Mouse (Mus musculus) testis, adult 2 months (tissue): ENCODE data around the gene Lbhd1. TPM values are rescaled to one million over a fixed set of nuclear protein-coding genes. Genes with fewer than 3 reads are reported as not detected.
"Not testable (repeated sequence)": the region's sequence is repeated elsewhere in the genome, so short reads cannot be mapped to it uniquely, and the experiment has no call there.

Experiments used
- H3K27ac ChIP-seq: fragments of 200-500 bp; 2 replicates; pipeline ENCODE4 v1.5.1; 2012; ENCODE audit warnings: low read depth, low read length; ENCODE audit not compliant: control insufficient read depth, insufficient read depth
- H3K27me3 ChIP-seq: fragments of 200-500 bp; 2 replicates; pipeline ENCODE4 v1.6.1; 2012; ENCODE audit warnings: mild to moderate bottlenecking, low read length, moderate library complexity; ENCODE audit not compliant: control insufficient read depth, insufficient read depth
- H3K36me3 ChIP-seq: fragments of 200-500 bp; 2 replicates; pipeline ENCODE4 v1.6.1; 2012; ENCODE audit warnings: mild to moderate bottlenecking, low read length; ENCODE audit not compliant: control insufficient read depth, insufficient read depth
- H3K4me1 ChIP-seq: fragments of 200-500 bp; 2 replicates; pipeline ENCODE4 v1.6.1; 2012; ENCODE audit warnings: low read length; ENCODE audit not compliant: control insufficient read depth, insufficient read depth
- H3K4me3 ChIP-seq: fragments of 200-500 bp; 2 replicates; pipeline ENCODE4 v1.5.1; 2012; ENCODE audit warnings: low read depth, mild to moderate bottlenecking, low read length, moderate library complexity, mixed read lengths; ENCODE audit not compliant: control insufficient read depth
- CTCF ChIP-seq: fragments of 200-500 bp; IDR thresholded peaks from 2 replicates; pipeline ENCODE4 v1.5.1; 2012; ENCODE audit warnings: low read depth, mild to moderate bottlenecking, inconsistent platforms, low read length, moderate library complexity; ENCODE audit not compliant: control insufficient read depth, insufficient read depth, insufficient replicate concordance
- POLR2A ChIP-seq: fragments of 200-500 bp; IDR thresholded peaks from 2 replicates; pipeline ENCODE4 v1.6.1; 2012; ENCODE audit warnings: low read depth, mild to moderate bottlenecking, inconsistent platforms, low read length, moderate library complexity; ENCODE audit not compliant: control insufficient read depth
- polyA plus RNA-seq: library from polyadenylated mRNA; depleted of rRNA; stranded (reverse); fragments of >200 nt; gene quantifications from 2 replicates; pipeline ENCODE4 v1.2.3, GENCODE M21; 2012

Gene Lbhd1
- polyA plus RNA-seq, 1 experiment, result 1.9 TPM

DNA sequence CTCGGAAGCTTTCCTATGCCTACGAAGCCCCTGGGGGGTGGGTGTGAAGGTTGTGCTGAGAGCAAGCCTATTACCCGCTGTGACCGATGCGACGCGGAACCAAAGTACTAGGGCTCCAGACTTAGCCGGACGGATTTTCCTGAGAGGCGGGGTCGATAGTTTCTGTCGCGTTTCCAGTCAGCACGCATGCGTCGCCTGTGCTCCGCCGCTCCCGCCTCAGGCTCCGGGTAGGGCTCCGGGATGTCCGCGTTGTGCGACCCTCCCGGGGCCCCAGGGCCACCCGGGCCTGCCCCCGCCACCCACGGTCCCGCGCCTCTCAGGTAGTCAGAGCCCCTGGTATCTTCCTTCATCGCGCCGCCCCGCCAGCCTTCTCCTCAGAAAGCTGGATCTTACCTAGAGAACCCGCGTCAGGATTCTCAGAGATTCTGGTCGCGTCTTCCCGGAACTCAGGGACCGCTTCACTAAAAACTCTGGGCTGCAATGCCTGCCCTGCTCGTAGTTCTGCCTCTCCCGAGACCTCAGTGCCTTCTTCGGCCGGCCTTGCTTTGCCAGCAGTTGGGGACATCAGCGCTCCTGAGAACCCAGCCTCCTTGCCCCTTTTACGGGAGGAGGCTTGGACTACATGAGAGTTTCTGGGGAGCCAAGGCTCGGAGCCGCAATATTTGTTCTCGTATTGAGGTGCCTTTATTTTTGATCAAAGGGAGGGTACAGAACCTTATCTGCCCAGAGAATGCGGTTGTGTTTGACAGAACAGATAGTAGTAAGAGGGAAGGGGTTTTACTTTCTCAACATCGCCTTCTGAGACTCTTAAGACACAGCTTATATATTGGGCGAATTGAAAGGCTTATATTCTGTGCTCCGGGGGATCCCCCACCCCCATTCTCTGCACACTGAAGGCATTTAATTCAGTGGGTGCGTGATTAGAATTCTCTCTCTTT, 9.6 kb downstream of the Lbhd1 start, which contains the start of gene Ints5:
Gene Ints5, plus strand, starts transcription at position 177 of the 938 bp plus-strand sequence.
- Histone ChIP-seq H3K4me1 (peaks cover 16% of the 10 kb centered on the region), H3K27me3 (no peaks in the 10 kb centered on the region), H3K4me3 (peak within 1 kb of the TSS; percentile 76), H3K36me3 (no peaks in the 10 kb centered on the region), H3K27ac (peak within 1 kb of the TSS; percentile 73)
- TF ChIP-seq CTCF, result no peak
- TF ChIP-seq POLR2A, result peak; percentile 92

DNA sequence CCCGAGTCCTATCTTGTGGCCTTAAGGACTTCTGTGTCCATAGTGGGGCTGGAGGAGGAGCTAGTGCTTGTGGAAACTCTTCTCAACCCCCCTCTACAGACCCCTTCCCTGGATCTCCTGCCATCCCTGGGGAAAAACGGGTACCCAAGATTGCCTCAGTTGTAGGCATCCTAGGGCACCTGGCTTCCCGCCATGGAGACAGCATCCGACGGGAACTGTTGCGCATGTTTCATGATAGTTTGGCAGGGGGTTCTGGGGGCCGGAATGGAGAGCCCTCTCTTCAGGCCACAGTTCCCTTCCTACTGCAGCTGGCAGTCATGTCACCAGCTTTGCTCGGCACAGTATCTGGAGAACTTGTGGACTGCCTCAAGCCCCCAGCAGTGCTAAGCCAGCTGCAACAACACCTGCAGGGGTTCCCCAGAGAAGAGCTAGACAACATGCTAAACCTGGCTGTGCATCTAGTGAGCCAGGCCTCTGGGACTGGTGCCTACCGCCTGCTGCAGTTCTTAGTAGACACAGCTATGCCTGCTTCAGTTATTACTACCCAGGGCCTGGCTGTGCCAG, 11.9 kb downstream of the Lbhd1 start:
- no peaks in the 10 kb centered on the region for H3K27me3 ChIP-seq
- TF ChIP-seq POLR2A, result no peak
- no peak for TF ChIP-seq CTCF
- H3K4me3 ChIP-seq, result no peak overlapping the region
- H3K27ac ChIP-seq, result no peak overlapping the region
- H3K4me1 ChIP-seq, result peaks cover 16% of the 10 kb centered on the region
- no peaks in the 10 kb centered on the region for H3K36me3 ChIP-seq

DNA sequence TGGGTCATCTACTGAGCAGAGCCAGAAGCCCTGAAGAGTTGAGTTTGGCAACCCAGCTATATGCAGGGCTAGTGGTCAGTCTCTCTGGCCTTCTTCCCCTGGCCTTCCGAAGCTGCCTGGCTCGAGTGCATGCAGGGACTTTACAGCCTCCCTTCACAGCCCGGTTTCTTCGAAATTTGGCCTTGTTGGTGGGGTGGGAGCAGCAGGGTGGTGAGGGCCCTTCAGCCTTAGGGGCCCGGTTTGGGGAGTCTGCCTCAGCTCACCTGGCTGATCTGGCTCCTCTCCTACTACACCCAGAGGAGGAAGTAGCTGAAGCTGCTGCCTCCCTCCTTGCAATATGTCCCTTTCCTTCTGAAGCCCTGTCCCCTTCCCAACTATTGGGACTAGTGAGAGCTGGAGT, 12.7 kb downstream of the Lbhd1 start:
- H3K27ac ChIP-seq, result not testable (repeated sequence)

DNA sequence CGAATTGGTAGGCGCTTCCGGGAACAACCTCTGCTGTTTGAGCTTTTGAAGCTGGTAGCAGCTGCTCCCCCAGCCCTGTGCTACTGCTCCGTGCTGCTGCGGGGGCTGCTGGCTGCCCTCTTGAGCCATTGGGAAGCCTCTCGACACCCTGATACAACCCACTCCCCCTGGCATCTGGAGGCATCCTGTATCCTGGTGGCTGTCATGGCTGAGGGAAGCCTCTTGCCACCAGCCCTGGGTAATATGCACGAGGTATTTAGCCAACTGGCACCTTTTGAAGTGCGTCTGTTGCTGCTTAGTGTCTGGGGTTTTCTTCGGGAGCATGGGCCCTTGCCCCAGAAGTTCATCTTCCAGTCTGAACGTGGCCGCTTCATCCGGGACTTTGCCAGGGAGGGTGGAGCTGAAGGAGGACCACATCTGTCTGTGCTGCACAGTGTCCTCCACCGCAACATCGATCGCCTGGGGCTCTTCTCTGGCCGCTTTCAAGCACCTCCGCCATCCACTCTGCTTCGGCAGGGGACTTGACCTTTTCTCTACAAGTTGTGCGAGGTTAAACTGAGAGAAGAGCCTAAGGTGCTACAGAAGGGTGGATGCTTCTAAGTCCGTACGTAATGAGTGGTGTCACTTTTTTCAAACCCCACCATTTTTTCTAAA, 13.8 kb downstream of the Lbhd1 start:
- H3K27me3 ChIP-seq, H3K36me3 ChIP-seq: not testable (repeated sequence)
- H3K27ac ChIP-seq, result peak overlapping the region; percentile 78
- H3K4me1 ChIP-seq, result peaks cover 16% of the 10 kb centered on the region
- peak overlapping the region; percentile 92 for H3K4me3 ChIP-seq

More for the DNA sequence above, 12.7 kb downstream of the Lbhd1 start:
- Histone ChIP-seq H3K4me1 (peaks cover 16% of the 10 kb centered on the region), H3K4me3 (peak overlapping the region; percentile 92; the same call in 1 of the 2 replicates)
- H3K27me3 ChIP-seq, H3K36me3 ChIP-seq: not testable (repeated sequence)

GRCm38 (mm10) chr19:8897865-8898495, 14.4 kb downstream of the Lbhd1 start, which contains the start of gene Ganab:
Gene Ganab (plus strand): TSS chr19:8898071.
- peak; percentile 93 for TF ChIP-seq POLR2A
- TF ChIP-seq CTCF, result no peak
- Histone ChIP-seq H3K27me3 (no peaks in the 10 kb centered on the region), H3K4me1 (peaks cover 14% of the 10 kb centered on the region), H3K36me3 (peaks cover 2% of the 10 kb centered on the region), H3K4me3 (peak within 1 kb of the TSS; percentile 92), H3K27ac (peak within 1 kb of the TSS; percentile 80)

- TF ChIP-seq CTCF, result no peak
- no peak for TF ChIP-seq POLR2A
- peak overlapping the region; percentile 80 for H3K27ac ChIP-seq
- H3K4me3 ChIP-seq, result peak overlapping the region; percentile 92
- H3K27me3 ChIP-seq, result no peaks in the 10 kb centered on the region
- H3K36me3 ChIP-seq, result peaks cover 2% of the 10 kb centered on the region
- peaks cover 13% of the 10 kb centered on the region for H3K4me1 ChIP-seq
These were observed 15.0 kb downstream of the Lbhd1 start for GRCm38 (mm10) chr19:8898576-8898975.

- H3K27ac ChIP-seq, result no peak overlapping the region
- H3K4me3 ChIP-seq, result no peak overlapping the region
- H3K4me1 ChIP-seq, result peaks cover 10% of the 10 kb centered on the region
- no peak for TF ChIP-seq POLR2A
- no peak for TF ChIP-seq CTCF
- H3K27me3 ChIP-seq, result no peaks in the 10 kb centered on the region
- peaks cover 2% of the 10 kb centered on the region for H3K36me3 ChIP-seq
These were observed 15.5 kb downstream of the Lbhd1 start for GRCm38 (mm10) chr19:8899079-8899478.
